Mouse (Mus musculus) urinary bladder, postnatal 10 days (tissue): Measurements from ENCODE around the gene Prss47.

Experiments used
- DNase-seq: peaks from one replicate; pipeline ENCODE4 v3.0.0; 2022; ENCODE audit warnings: low spot score

The Prss47 gene

GRCm38 (mm10) chr13:65052660-65053059, at the start of gene Prss47:
Gene Prss47 (minus strand): TSS chr13:65052760.
- DNase-seq, result no peak

DNA sequence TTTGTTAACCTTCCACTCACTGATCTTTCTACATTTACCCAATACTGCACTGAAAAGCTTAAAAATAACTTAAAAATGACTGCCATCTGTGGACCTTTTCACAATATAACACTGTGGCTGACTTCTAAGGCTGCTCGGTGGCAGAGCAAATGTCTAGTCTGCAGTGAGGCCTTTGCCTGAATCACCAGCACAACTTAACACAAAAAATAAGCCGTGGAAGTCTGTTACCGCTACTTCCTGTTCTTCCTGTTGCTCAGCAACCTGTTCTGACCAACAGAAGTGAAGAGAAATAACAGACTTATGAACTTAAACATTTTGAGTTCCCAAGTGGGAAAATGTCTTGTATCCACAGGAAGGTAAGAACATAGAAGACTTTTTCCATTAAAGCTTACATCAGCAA, 48.7 kb upstream of the Prss47 start:
- DNase-seq, result no peak

DNA sequence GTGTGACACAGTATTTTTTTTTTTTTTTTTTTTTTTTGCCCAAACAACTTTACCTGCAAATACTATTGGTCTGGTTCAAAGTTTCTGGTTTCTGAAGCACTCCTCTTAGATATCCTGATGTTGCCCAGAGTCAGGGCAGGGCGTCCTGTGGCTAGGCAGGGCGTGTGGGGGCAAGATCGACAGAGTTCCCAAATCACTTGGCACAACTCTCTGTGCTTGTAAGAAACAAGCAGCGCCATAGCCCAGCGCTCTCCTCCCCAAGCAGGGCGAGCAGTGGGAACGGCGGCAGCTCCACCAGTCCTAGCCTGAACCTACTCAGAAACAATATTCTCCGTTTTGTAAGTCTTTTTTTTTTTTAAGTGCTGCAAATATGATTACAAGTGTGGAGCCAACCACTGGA, 48.1 kb upstream of the Prss47 start:
- no peak for DNase-seq

GRCm38 (mm10) chr13:65097018-65097417, 44.5 kb upstream of the Prss47 start:
- DNase-seq, result no peak

DNA sequence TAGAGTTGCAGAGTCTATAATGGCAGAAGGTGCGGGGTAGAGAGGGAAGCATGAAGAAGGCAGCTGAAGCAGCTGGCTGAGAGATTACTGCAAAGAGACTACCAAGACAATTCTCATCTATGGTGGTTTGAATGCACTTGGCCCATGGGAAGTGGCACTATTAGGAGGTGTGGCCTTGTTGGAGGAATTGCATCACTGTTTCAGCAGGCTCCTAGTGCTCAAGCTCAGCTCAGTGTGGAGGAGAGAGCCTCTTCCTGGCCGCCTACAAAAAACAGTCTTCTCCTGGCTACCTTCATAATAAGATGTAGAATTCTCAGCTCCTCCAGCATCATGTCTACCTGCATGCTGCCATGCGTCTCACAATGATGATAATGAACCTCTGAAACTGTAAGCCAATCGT, 43.4 kb upstream of the Prss47 start:
- no peak for DNase-seq

DNA sequence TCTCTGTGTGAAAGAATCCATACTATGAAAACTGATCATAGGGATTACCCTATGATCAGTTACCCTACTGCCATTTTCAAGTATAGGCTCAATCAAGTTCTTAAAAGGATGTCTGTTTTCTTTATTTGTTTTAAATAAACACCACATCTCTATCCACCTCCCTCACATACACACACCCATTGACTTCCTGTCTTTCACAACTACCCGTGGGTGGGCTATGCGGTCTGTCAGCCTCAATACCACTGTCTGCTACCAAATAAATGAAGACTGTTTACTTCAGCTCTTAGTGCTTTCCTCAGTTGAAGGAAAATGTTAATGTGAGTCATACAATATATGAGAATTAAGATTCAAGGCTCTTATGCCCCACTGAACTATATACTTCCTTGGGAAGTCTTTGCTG, 17.4 kb upstream of the Prss47 start:
- no peak for DNase-seq

GRCm38 (mm10) chr13:65035057-65035456, 17.5 kb downstream of the Prss47 start:
- DNase-seq, result no peak

- no peak for DNase-seq
These were observed 19.8 kb downstream of the Prss47 start, which contains the start of gene Spata31d1c for GRCm38 (mm10) chr13:65032758-65033157. Gene Spata31d1c (plus strand): TSS chr13:65033058.

- DNase-seq, result no peak
These were observed 41.4 kb downstream of the Prss47 start for GRCm38 (mm10) chr13:65011052-65011738.

- DNase-seq, result no peak
These were observed 44.6 kb downstream of the Prss47 start for GRCm38 (mm10) chr13:65007971-65008370.

DNA sequence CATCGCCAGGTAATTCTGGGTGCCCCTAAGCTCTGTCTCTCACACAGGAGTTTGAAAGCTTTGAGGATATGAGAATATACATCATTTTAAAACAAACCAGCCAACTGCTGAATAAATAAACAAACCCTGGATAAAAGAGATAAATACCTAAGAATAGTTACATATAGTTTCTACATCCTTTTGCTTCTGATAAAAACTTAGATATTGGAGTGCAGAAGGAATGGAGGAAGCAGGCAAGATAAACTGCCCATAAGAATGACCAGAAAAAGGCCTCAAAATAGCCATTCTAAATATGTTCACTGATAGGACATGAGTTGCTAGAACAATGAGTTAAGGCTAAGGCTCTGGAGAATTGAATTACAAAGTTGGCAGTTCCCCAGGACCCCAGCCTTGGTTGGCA, 45.8 kb downstream of the Prss47 start:
- DNase-seq, result no peak

- no peak for DNase-seq
These were observed 47.1 kb downstream of the Prss47 start for GRCm38 (mm10) chr13:65005414-65005813.
